Mouse (Mus musculus): Measurements from ENCODE around the gene Rfx7. TPM values are rescaled to one million over a fixed set of nuclear protein-coding genes. Genes with fewer than 3 reads are reported as not detected.

The Rfx7 gene
- polyA plus RNA-seq, 1 experiment from 2014 or later, result 24.1 TPM

DNA sequence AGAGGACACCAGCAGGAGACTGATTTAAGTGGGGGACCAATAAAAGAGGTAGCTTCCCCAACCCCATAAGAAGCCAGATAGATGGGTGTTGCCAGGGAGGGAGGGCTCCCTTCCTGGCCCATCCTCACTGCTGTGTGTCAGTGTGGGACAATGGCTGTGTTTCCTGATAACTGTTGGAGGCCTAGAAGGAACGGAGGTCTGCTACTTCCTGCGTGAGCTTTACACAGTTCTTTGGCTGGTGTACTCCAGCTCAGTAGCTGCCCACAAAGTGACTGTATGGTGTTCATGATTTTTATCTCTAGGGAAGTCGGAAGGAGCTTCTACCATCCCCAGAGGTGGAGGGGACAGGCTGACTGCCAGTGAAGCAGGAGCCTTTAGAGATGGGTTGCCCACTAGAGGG is 124.9 kb downstream of the Rfx7 start:
- Histone ChIP-seq H3K27me3 (ENCODE audit: control insufficient read depth, insufficient read depth, low read length) (no peaks in the 10 kb centered on the region), H3K36me3 (replicated peaks; ENCODE audit: control insufficient read depth, insufficient read depth) (no peaks in the 10 kb centered on the region), H3K4me1 (replicated peaks; ENCODE audit: control insufficient read depth, insufficient read depth, low read length) (peaks cover 10% of the 10 kb centered on the region; the same call in 1 of the 2 replicates), H3K9me3 (ENCODE audit: control insufficient read depth, low read length) (no peaks in the 10 kb centered on the region), H3K4me2 (replicated peaks) (no peak overlapping the region), H3K9ac (no peak overlapping the region), H3K4me3 (replicated peaks; ENCODE audit: low read length) (no peak overlapping the region), H3K27ac (no peak overlapping the region)
- 22% methylated on average over 3 of the region's 3 CpGs for WGBS
- DNase-seq (ENCODE audit: low spot score) (no peak), ATAC-seq (ENCODE audit: low FRiP score) (no peak)

DNA sequence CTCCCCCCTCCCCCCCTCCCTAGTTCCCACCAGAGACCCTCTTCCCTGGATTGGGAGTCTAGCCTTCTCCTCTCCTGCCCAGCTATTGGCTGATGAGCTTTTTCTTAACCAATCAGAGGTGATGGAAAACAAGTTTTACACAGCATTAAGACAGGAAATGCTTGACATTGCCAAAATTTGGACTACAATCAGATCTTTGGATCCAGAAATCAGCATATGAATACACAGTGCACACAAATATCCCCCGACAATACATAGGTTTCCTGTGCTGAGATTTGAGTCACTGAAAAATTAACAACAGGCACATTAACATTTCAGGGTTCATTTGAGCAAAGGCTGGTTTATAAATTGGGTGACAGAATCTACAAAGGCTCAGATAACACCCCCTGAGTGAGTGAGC is 125.7 kb downstream of the Rfx7 start:
- H3K4me3 ChIP-seq (replicated peaks; ENCODE audit: low read length), result no peak overlapping the region
- DNase-seq (ENCODE audit: low spot score) (no peak), ATAC-seq (ENCODE audit: low FRiP score) (no peak)
- H3K36me3 ChIP-seq (replicated peaks; ENCODE audit: control insufficient read depth, insufficient read depth), result no peaks in the 10 kb centered on the region
- peaks cover 10% of the 10 kb centered on the region; the same call in 1 of the 2 replicates for H3K4me1 ChIP-seq (replicated peaks; ENCODE audit: control insufficient read depth, insufficient read depth, low read length)
- no peaks in the 10 kb centered on the region for H3K9me3 ChIP-seq (ENCODE audit: control insufficient read depth, low read length)
- no peak overlapping the region for H3K27ac ChIP-seq
- H3K4me2 ChIP-seq (replicated peaks), result no peak overlapping the region
- 65% methylated on average over 1 of the region's 1 CpGs for WGBS
- H3K9ac ChIP-seq, result no peak overlapping the region
- H3K27me3 ChIP-seq (ENCODE audit: control insufficient read depth, insufficient read depth, low read length), result no peaks in the 10 kb centered on the region

DNA sequence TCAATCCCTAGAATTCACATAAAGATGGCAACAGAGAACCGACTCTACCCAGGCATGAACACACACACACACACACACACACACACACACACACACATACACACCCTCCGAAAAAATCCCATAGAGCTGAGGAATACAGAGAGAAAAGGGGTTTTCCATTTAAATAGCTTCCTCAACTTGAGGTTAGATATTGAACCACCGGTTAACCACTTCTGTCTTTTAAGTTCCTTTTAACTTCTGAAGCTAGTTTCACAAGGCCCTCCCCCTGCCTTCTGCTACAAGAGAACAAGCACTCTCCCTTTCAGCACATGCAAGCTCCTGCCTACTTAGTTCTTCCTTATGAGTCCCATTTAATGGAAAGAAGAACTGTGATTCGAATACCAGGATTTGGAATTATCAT is 128.1 kb downstream of the Rfx7 start:
- H3K36me3 ChIP-seq (replicated peaks; ENCODE audit: control insufficient read depth, insufficient read depth), result peaks cover 1% of the 10 kb centered on the region; the same call in 1 of the 2 replicates
- no peaks in the 10 kb centered on the region for H3K27me3 ChIP-seq (ENCODE audit: control insufficient read depth, insufficient read depth, low read length)
- H3K9ac ChIP-seq, result no peak overlapping the region
- no peaks in the 10 kb centered on the region for H3K9me3 ChIP-seq (ENCODE audit: control insufficient read depth, low read length)
- no peak overlapping the region for H3K4me3 ChIP-seq (replicated peaks; ENCODE audit: low read length)
- H3K4me2 ChIP-seq (replicated peaks), result no peak overlapping the region
- WGBS, result 82% methylated on average over 4 of the region's 4 CpGs
- peaks cover 27% of the 10 kb centered on the region for H3K4me1 ChIP-seq (replicated peaks; ENCODE audit: control insufficient read depth, insufficient read depth, low read length)
- no peak for DNase-seq (ENCODE audit: low spot score)
- no peak for ATAC-seq (ENCODE audit: low FRiP score)
- no peak overlapping the region for H3K27ac ChIP-seq

DNA sequence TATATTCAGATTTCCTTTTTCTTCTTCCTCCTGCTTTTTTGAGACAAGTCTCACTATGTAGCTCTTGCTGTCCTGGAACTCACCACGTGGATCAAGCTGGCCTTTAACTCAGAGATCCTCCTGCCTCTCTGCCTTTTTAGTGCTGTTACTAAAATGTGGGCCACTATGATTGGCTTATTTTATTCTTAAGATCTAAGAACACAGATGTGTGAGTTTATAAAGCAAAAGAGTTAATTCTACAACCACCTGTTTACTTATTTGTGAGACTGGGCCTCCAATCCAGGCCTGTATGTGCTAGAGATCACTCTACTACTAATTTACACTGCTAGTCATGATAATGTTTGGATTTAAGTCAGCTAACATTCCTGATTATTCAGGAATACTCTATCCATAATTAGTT is 128.9 kb downstream of the Rfx7 start:
- H3K9ac ChIP-seq, result peak overlapping the region; percentile 99; the same call in 1 of the 2 replicates
- no peaks in the 10 kb centered on the region for H3K27me3 ChIP-seq (ENCODE audit: control insufficient read depth, insufficient read depth, low read length)
- H3K4me1 ChIP-seq (replicated peaks; ENCODE audit: control insufficient read depth, insufficient read depth, low read length), result peaks cover 34% of the 10 kb centered on the region
- H3K4me3 ChIP-seq (replicated peaks; ENCODE audit: low read length), result no peak overlapping the region
- DNase-seq (ENCODE audit: low spot score) (no peak), ATAC-seq (ENCODE audit: low FRiP score) (no peak)
- H3K4me2 ChIP-seq (replicated peaks), result peak overlapping the region; percentile 84; the same call in 1 of the 2 replicates
- H3K9me3 ChIP-seq (ENCODE audit: control insufficient read depth, low read length), result no peaks in the 10 kb centered on the region
- H3K36me3 ChIP-seq (replicated peaks; ENCODE audit: control insufficient read depth, insufficient read depth), result peaks cover 9% of the 10 kb centered on the region; the same call in 1 of the 2 replicates
- peak overlapping the region; percentile 99 for H3K27ac ChIP-seq
- WGBS, result 56% methylated on average over 1 of the region's 1 CpGs

DNA sequence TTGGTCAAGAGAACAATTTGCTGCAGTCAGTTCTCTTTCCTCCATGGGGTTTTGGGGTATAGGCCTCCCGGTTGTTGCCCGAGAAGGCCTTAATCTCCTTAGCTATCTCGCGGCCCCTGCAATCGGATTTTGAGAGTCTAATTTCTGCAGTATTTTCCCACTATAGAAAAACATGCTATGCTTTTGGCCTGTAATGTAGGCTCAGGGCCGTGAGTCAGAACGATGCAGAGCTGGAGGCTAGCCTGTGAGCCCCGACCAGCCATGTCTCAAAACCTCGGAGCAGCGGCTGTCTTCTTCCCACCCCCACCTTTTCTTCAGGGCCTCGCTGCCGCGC is 129.5 kb downstream of the Rfx7 start:
- ATAC-seq (ENCODE audit: low FRiP score) (no peak), DNase-seq (ENCODE audit: low spot score) (no peak)
- Histone ChIP-seq H3K9me3 (ENCODE audit: control insufficient read depth, low read length) (no peaks in the 10 kb centered on the region), H3K4me3 (replicated peaks; ENCODE audit: low read length) (peak overlapping the region; percentile 91), H3K27me3 (ENCODE audit: control insufficient read depth, insufficient read depth, low read length) (no peaks in the 10 kb centered on the region), H3K9ac (peak overlapping the region; percentile 99), H3K4me1 (replicated peaks; ENCODE audit: control insufficient read depth, insufficient read depth, low read length) (peaks cover 35% of the 10 kb centered on the region), H3K4me2 (replicated peaks) (peak overlapping the region; percentile 84), H3K36me3 (replicated peaks; ENCODE audit: control insufficient read depth, insufficient read depth) (peaks cover 14% of the 10 kb centered on the region; the same call in 1 of the 2 replicates), H3K27ac (peak overlapping the region; percentile 99)
- 2% methylated on average over 13 of the region's 13 CpGs for WGBS

DNA sequence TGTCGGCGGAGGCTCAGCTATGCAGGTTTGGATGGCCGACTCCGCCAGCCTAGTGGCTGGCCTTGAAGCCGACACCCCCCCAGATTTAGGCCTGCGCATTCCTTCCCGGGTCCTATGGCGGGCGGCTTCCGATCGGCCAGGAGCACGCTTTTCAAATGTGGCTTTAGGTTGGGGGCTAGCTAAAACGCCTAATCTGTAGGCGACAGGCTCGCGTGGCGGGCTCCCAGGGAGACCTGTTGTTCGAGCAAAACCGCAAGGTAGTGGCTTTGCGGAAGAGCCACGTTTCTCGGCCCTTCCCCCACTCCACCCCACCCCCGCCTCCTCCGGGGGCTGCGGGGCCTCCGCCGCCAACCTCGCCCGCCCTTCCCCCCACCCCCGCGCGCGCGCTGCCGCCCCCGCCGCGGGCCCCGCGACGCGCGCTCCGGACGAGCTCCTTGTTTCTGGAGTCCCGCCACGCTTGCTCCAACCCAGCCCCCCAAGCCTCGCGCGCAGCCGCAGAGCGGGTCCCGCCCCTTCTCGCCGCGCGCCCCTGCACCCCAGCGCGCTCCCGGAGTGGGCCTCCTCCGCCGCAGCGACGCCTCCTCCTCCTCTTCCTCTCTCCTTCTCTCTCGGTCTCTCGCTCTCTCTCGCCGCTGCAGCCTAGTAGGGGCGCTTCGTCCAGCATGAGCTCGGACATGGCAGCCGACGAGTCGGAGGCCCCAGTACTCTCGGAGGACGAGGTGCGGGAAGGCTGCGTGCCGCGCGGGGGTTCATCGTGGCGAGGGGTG is 130.0 kb downstream of the Rfx7 start, which contains the start of gene Nedd4:
Gene Nedd4, plus strand, starts transcription at position 452 of the 767 bp plus-strand sequence.
- Histone ChIP-seq H3K36me3 (replicated peaks; ENCODE audit: control insufficient read depth, insufficient read depth) (peaks cover 19% of the 10 kb centered on the region), H3K9ac (peak within 1 kb of the TSS; percentile 99), H3K4me3 (replicated peaks; ENCODE audit: low read length) (peak within 1 kb of the TSS; percentile 91), H3K9me3 (ENCODE audit: control insufficient read depth, low read length) (no peaks in the 10 kb centered on the region), H3K4me2 (replicated peaks) (peak within 1 kb of the TSS; percentile 84), H3K4me1 (replicated peaks; ENCODE audit: control insufficient read depth, insufficient read depth, low read length) (peaks cover 40% of the 10 kb centered on the region), H3K27me3 (ENCODE audit: control insufficient read depth, insufficient read depth, low read length) (no peaks in the 10 kb centered on the region), H3K27ac (peak within 1 kb of the TSS; percentile 99)
- ATAC-seq (ENCODE audit: low FRiP score) (peak; percentile 90), DNase-seq (ENCODE audit: low spot score) (peak; percentile 96)
- WGBS, result under 1% methylated on average over 66 of the region's 83 CpGs

DNA sequence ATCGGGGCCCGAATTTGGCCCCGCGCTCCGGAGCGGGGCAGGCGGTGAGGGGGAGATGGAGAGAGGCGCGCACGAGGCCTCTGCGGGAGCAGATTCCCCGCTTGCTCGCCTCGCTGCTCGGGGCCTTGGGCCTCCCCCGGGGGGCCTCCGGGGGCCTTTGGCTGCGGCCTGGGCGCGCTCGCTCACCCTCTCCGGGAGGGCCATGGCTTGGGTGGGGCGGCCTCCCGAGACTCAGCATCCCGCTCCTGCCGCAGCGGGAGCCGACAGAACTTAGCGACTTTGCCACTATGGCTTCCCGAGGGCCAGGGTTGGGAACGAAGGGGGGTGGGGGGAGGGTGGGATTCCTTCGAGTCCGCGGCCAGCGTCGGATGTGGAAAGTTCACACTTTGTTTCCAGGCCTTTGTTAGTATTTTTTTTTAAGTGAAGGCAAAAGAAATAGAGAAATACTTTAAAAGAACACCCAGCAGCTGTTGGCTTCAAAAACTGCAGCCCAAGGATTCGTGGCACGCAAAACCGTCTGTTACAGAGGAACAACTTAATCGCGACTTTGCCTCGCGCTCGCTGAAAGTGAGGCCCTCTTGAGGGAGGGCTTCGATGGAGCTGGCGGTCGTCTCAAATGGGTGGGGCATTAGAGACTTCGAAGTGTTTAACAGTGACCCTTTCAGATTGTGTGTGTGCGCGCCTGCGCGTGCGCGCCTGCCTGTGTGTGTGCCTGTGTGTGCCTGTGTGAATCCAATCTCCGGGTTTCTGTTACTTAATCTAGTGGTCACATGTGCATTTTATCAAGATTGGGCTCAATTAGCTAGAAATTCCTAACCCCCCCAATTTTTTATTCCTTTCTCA is 130.9 kb downstream of the Rfx7 start:
- peak overlapping the region; percentile 99 for H3K9ac ChIP-seq
- ATAC-seq (ENCODE audit: low FRiP score) (peak; percentile 63), DNase-seq (ENCODE audit: low spot score) (peak; percentile 82)
- peaks cover 25% of the 10 kb centered on the region for H3K36me3 ChIP-seq (replicated peaks; ENCODE audit: control insufficient read depth, insufficient read depth)
- H3K9me3 ChIP-seq (ENCODE audit: control insufficient read depth, low read length), result no peaks in the 10 kb centered on the region
- no peaks in the 10 kb centered on the region for H3K27me3 ChIP-seq (ENCODE audit: control insufficient read depth, insufficient read depth, low read length)
- H3K4me1 ChIP-seq (replicated peaks; ENCODE audit: control insufficient read depth, insufficient read depth, low read length), result peaks cover 44% of the 10 kb centered on the region
- peak overlapping the region; percentile 99 for H3K27ac ChIP-seq
- peak overlapping the region; percentile 91 for H3K4me3 ChIP-seq (replicated peaks; ENCODE audit: low read length)
- WGBS, result under 1% methylated on average over 55 of the region's 55 CpGs
- H3K4me2 ChIP-seq (replicated peaks), result peak overlapping the region; percentile 84

DNA sequence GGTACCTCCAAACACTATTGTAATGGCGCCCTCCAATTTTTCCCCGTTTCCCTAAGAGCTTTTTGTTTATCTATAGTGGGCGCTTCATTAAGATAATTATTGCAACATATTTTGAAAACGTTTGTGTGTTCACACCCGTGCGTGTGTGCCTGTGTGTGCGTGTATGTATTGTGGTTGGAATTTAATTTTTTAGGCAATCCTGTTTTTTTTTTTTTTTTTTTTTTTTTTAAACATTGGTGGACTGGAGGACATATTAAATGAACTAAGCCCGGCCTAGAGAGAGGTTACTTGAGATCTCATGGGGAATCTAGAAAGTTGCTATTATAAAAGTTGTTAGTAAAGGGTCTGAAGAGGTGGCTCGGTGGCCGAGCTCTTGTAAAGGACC is 131.5 kb downstream of the Rfx7 start:
- DNase-seq (ENCODE audit: low spot score) (no peak), ATAC-seq (ENCODE audit: low FRiP score) (no peak)
- peaks cover 25% of the 10 kb centered on the region for H3K36me3 ChIP-seq (replicated peaks; ENCODE audit: control insufficient read depth, insufficient read depth)
- H3K9me3 ChIP-seq (ENCODE audit: control insufficient read depth, low read length), result no peaks in the 10 kb centered on the region
- peak overlapping the region; percentile 99 for H3K27ac ChIP-seq
- peaks cover 44% of the 10 kb centered on the region for H3K4me1 ChIP-seq (replicated peaks; ENCODE audit: control insufficient read depth, insufficient read depth, low read length)
- peak overlapping the region; percentile 91 for H3K4me3 ChIP-seq (replicated peaks; ENCODE audit: low read length)
- no peaks in the 10 kb centered on the region for H3K27me3 ChIP-seq (ENCODE audit: control insufficient read depth, insufficient read depth, low read length)
- H3K4me2 ChIP-seq (replicated peaks), result peak overlapping the region; percentile 84
- WGBS, result 10% methylated on average over 10 of the region's 10 CpGs
- H3K9ac ChIP-seq, result peak overlapping the region; percentile 99

All from hindbrain, embryonic 14.5 days (tissue).